Mouse (Mus musculus) kidney, adult 2 months (tissue): ENCODE results near the gene Rcor3.

Experiments used
- CTCF ChIP-seq: fragments of 200-500 bp; conservative IDR thresholded peaks from 2 replicates; pipeline ENCODE4 v1.5.1; 2011; ENCODE audit warnings: low read depth, mild to moderate bottlenecking, control low read depth, low read length, moderate library complexity, mixed read lengths; ENCODE audit not compliant: insufficient read depth, insufficient read length
- POLR2A ChIP-seq: fragments of 200-500 bp; IDR thresholded peaks from one replicate; pipeline ENCODE4 v1.6.1; 2011; ENCODE audit warnings: low read depth, low read length, control low read depth

DNA sequence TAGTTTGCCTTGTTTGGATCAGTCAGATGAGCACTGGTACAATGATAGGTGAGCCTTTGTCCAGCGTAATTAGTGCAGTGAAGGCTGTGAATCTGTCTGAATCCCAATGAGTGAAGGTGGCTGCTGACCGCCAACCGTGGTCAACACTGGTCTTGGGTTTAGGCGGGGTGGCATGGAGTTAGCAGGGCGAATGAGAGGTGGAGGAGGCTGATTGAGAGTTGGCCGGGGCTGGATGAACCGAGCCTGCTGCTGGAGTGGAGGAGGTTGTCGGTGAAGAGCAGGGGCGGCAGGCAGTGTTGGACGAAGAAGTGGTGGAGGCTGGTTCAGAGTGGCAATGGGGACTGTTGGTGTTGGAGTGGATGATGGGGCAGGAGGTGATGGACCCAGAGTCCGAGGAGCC, 37.1 kb downstream of the Rcor3 start:
- TF ChIP-seq CTCF = no peak
- TF ChIP-seq POLR2A = no peak
